Mouse (Mus musculus) liver, embryonic 14.5 days (tissue): ENCODE data around the gene Hibch. TPM values are rescaled to one million over a fixed set of nuclear protein-coding genes. Genes with fewer than 3 reads are reported as not detected.

ENCODE experiments used
- ATAC-seq: fragments of 200-750 bp; cut with Nextera tagmentation; 2 replicates; pipeline ENCODE4 v1.8.0; 2017; ENCODE audit warnings: moderate number of reproducible peaks, mild to moderate bottlenecking, moderate library complexity; ENCODE audit not compliant: insufficient read depth
- DNase-seq, 3 experiments: peaks; one replicate each; pipeline ENCODE4 v3.0.0-alpha.2; 2012 to 2013; ENCODE audit warnings: low read depth in 3 of 3, low spot score in 3 of 3
- H3K27ac ChIP-seq: fragments of 300-500 bp; sonication (generic); 2 replicates; pipeline ENCODE4 v1.5.1; 2014; ENCODE audit warnings: moderate library complexity, mild to moderate bottlenecking, control low read depth, inconsistent platforms
- H3K27me3 ChIP-seq: fragments of 300-500 bp; sonication (generic); 2 replicates; pipeline ENCODE4 v1.6.1; 2014; ENCODE audit warnings: mild to moderate bottlenecking, low read length, moderate library complexity; ENCODE audit not compliant: control insufficient read depth, insufficient read depth
- H3K36me3 ChIP-seq: fragments of 300-500 bp; sonication (generic); replicated peaks from 2 replicates; pipeline ENCODE4 v1.6.1; 2014; ENCODE audit warnings: low read depth; ENCODE audit not compliant: control insufficient read depth, insufficient read depth
- H3K4me1 ChIP-seq, 2 experiments: fragments of 200-500 bp in 1 of 2; fragments of 300-500 bp in 1 of 2; sonication (generic) in 1 of 2; replicated peaks; 2 replicates each; pipeline ENCODE4 v1.6.1; 2012 to 2014; ENCODE audit warnings: antibody characterized with exemption in 1 of 2, inconsistent platforms in 1 of 2, low read length in 1 of 2; ENCODE audit not compliant: control insufficient read depth in 2 of 2, insufficient read depth in 2 of 2
- H3K4me2 ChIP-seq: fragments of 300-500 bp; sonication (generic); 2 replicates; pipeline ENCODE4 v1.6.1; 2014; ENCODE audit warnings: low read depth, mild to moderate bottlenecking, control low read depth, moderate library complexity
- H3K4me3 ChIP-seq, 2 experiments: fragments of 200-500 bp in 1 of 2; fragments of 300-500 bp in 1 of 2; sonication (generic) in 1 of 2; 2 replicates each; pipeline ENCODE4 v1.5.1; 2012 to 2014; ENCODE audit warnings: low read depth in 2 of 2, low read length in 2 of 2, mild to moderate bottlenecking in 2 of 2, control low read depth in 1 of 2, inconsistent platforms in 1 of 2, moderate library complexity in 1 of 2; ENCODE audit not compliant: insufficient read depth in 1 of 2
- H3K9ac ChIP-seq: fragments of 300-500 bp; sonication (generic); replicated peaks from 2 replicates; pipeline ENCODE4 v1.6.1; 2014; ENCODE audit warnings: mild to moderate bottlenecking, control low read depth, moderate library complexity
- H3K9me3 ChIP-seq: fragments of 300-500 bp; sonication (generic); 2 replicates; pipeline ENCODE4 v1.6.1; 2016; ENCODE audit warnings: low read length, mixed read lengths; ENCODE audit not compliant: control insufficient read depth
- CTCF ChIP-seq: IDR thresholded peaks from 2 replicates; pipeline ENCODE4 v1.5.1; 2016; ENCODE audit warnings: antibody characterized with exemption, low read depth, control low read depth
- EP300 ChIP-seq: IDR thresholded peaks from 2 replicates; pipeline ENCODE4 v1.6.1; 2016; ENCODE audit warnings: antibody characterized with exemption, low read depth
- WGBS: fragments of 180-500 bp; shearing (Covaris S2); extraction: QIAGEN DNeasy Blood & Tissue Kit; methylation state at CpG from one replicate; pipeline ENCODE4 v1.1.7; 2014; ENCODE audit not compliant: insufficient replicate concordance; 5-methylcytosine and 5-hydroxymethylcytosine counted together
- polyA plus RNA-seq, 2 experiments: library from polyadenylated mRNA; depleted of rRNA in 1 of 2; stranded (reverse) in 1 of 2; unstranded in 1 of 2; fragments of >200 nt; fragmentation: Nextera tagmentation in 1 of 2; extraction: Ambion mirVana in 1 of 2; gene quantifications; 2 replicates each; pipeline versions ENCODE4 v1.2.1 to v1.2.3; 2012 to 2014

Hibch gene
- polyA plus RNA-seq, 2 experiments = 10.4 to 19.0 TPM

GRCm38 (mm10) chr1:52960191-52960590 lies 115.5 kb downstream of the Hibch start:
- ATAC-seq (no peak), DNase-seq (no peak)
- Histone ChIP-seq H3K27me3 (no peaks in the 10 kb centered on the region), H3K27ac (no peak overlapping the region), H3K4me1 (0 out of 4 replicates have a peak, but pooled peaks cover 0 to 3% of the 10 kb centered on the region in 2 experiments), H3K9ac (no peak overlapping the region), H3K4me3 (no peak overlapping the region), H3K4me2 (no peak overlapping the region), H3K9me3 (no peaks in the 10 kb centered on the region), H3K36me3 (no peaks in the 10 kb centered on the region)
- WGBS = 42% methylated on average over 6 of the region's 6 CpGs
- TF ChIP-seq EP300 (no peak), CTCF (no peak)

- Histone ChIP-seq H3K27me3 (no peaks in the 10 kb centered on the region), H3K4me3 (no peak overlapping the region), H3K36me3 (no peaks in the 10 kb centered on the region), H3K4me2 (no peak overlapping the region), H3K27ac (no peak overlapping the region), H3K9me3 (no peaks in the 10 kb centered on the region), H3K4me1 (0 out of 4 replicates have a peak, but pooled peaks cover 0 to 3% of the 10 kb centered on the region in 2 experiments), H3K9ac (no peak overlapping the region)
- ATAC-seq (no peak), DNase-seq (no peak)
- TF ChIP-seq EP300 (no peak), CTCF (no peak)
- WGBS = 44% methylated on average over 2 of the region's 2 CpGs
Measured at GRCm38 (mm10) chr1:52963097-52963496, 118.4 kb downstream of the Hibch start.

DNA sequence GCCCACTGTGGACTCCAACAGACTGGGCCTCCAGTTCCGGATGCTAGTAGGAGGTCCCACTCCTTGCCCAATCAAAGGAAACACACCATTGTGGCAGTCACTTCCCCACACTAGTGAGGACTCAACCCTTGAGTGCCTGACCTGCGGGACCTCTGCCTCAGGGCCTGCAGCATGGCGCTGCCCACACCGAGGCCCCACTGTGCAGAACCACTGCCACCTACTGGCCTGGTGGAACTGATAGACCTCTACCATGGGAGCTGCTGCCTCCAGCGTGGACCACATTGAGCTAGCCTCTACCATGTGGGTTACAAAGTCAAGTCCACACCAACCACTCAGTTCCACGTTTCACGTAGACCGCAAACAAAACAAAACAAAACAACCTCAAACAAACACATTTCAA lies 119.9 kb downstream of the Hibch start:
- no peak overlapping the region for H3K27ac ChIP-seq
- no peaks in the 10 kb centered on the region for H3K9me3 ChIP-seq
- H3K4me1 ChIP-seq = 0 out of 4 replicates have a peak, but pooled peaks cover 0 to 3% of the 10 kb centered on the region in 2 experiments
- no peak overlapping the region for H3K4me3 ChIP-seq
- DNase-seq (no peak), ATAC-seq (no peak)
- H3K36me3 ChIP-seq = no peaks in the 10 kb centered on the region
- no peak overlapping the region for H3K4me2 ChIP-seq
- H3K9ac ChIP-seq = no peak overlapping the region
- WGBS = 59% methylated on average over 8 of the region's 8 CpGs
- TF ChIP-seq CTCF = peak; percentile 61
- no peak for TF ChIP-seq EP300
- H3K27me3 ChIP-seq = no peaks in the 10 kb centered on the region

Other genes starting within 250 kb of the Hibch start
- gene Nemp2, start 214.2 kb upstream of the Hibch start, polyA plus RNA-seq (2012; rRNA removed) = 2.2 and 2.6 TPM in 2 replicates
- gene Nemp2, start 214.2 kb upstream of the Hibch start, polyA plus RNA-seq (2014; fragmentation: Nextera tagmentation; extraction: Ambion mirVana) = 1.6 and 1.7 TPM in 2 replicates
- gene Mfsd6, start 117.5 kb upstream of the Hibch start, polyA plus RNA-seq (2012; rRNA removed) = 0.31 and 0.47 TPM in 2 replicates
- gene Mfsd6, start 117.5 kb upstream of the Hibch start, polyA plus RNA-seq (2014; fragmentation: Nextera tagmentation; extraction: Ambion mirVana) = 0.34 and 0.52 TPM in 2 replicates
- 1.3 and 1.5 TPM in 2 replicates for gene Inpp1, start 27.2 kb upstream of the Hibch start, polyA plus RNA-seq (2012; rRNA removed)
- gene Inpp1, start 27.2 kb upstream of the Hibch start, polyA plus RNA-seq (2014; fragmentation: Nextera tagmentation; extraction: Ambion mirVana) = 1.7 and 1.9 TPM in 2 replicates
- 1.8 and 2.0 TPM in 2 replicates for gene 1700019D03Rik, start 175.2 kb downstream of the Hibch start, polyA plus RNA-seq (2012; rRNA removed)
- 8.2 and 8.4 TPM in 2 replicates for gene 1700019D03Rik, start 175.2 kb downstream of the Hibch start, polyA plus RNA-seq (2014; fragmentation: Nextera tagmentation; extraction: Ambion mirVana)
- gene Mstn, start 216.7 kb downstream of the Hibch start, polyA plus RNA-seq (2012; rRNA removed) = 0.02 TPM in 1 of 2 replicates, not detected in the other
- gene Mstn, start 216.7 kb downstream of the Hibch start, polyA plus RNA-seq (2014; fragmentation: Nextera tagmentation; extraction: Ambion mirVana) = not detected in 2 replicates